Mouse (Mus musculus) Muller cell, postnatal 12 days (primary cell): ENCODE data around the gene Limch1.

Experiments used
- DNase-seq: peaks from one replicate; pipeline ENCODE4 v3.0.0-alpha.2; 2015; ENCODE audit errors: inconsistent ontology term

Gene Limch1

DNA sequence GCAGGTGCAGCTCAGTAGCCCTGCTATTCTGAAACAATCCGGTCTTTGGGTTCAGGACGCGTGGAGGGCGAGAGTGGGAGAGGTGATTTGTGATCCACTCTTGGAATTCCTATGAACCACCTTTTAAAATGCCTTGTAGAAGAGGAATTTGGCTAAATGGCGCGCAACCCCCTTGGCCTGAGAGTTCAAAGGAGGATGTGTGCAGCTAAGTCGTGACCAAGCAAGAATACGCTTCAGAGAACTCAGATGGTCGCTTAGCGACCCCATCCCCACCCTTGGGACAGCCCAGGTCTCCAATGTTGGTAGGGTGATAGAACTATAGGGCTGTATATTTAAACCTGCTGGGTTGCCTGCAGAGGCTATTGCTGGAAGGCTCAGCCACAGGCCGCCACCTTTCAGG lies 1.1 kb downstream of the Limch1 start:
- DNase-seq, result no peak

DNA sequence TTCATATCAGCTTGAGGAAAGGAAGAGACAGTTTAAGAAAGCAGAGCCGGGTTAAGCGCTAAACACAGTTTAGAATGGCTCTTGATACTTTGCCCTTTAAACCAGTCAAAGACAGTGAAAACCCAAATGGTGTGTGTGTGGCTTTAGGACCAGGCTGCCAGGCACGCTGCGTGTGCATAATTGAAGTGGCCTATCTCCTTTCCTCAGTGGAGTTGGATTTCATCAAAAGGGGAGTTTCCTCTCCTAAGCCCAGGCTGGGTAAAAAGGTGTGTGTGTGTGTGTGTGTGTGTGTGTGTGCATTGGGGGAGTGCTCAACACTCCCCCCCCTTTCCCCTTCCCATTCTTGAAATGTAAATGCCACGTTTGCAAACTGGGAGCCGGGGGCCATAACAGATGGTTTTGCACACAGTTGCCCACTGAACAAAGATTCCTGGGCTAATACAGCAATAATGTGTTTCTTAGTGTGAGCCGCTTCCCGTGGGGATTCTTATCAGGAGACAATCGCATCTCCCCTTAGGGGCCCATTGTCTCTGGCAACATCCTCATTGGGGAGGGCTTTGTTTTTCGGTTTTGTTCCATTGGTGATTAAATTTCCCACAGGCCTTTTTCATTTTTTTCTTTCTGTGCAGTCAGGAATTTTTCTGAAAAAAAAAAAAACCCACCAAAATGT lies 2.3 kb downstream of the Limch1 start:
- DNase-seq, result no peak

DNA sequence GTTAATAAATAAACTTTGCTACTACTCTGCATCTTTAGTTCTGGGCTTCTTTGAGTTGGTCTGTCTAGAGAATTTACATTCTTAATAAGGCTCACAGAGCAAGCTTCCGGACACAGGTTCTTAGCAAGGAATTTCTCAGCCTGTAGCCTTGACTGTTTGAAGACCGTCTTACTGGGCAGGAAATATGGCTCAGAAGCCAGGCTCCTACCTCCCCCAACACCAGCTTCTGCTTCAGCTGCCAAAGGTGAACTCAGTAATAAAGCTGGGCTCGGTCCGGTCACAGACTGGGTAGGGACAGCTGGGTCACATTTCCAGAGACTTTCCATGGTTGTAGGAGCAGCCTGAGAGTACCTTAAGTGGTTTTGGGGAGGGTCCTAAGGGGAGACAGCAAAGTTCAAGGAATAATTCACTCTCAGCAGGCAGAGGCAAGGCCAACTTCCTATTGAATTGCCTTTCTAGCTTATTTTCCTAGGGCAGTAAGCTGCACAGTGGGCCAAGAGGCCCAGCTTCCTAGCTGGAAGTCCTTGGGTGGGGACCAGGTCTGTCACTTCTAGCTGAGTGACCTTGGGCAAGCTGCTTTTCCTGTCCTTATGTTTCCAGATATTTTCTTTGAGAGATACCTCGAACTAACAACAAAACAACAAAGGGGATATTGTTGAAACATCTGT lies 3.0 kb downstream of the Limch1 start:
- no peak for DNase-seq

- peak; percentile 37 for DNase-seq
Observed at GRCm38 (mm10) chr5:66750641-66751040, 5.0 kb downstream of the Limch1 start.

GRCm38 (mm10) chr5:66751332-66751980 lies 5.8 kb downstream of the Limch1 start:
- no peak for DNase-seq

DNA sequence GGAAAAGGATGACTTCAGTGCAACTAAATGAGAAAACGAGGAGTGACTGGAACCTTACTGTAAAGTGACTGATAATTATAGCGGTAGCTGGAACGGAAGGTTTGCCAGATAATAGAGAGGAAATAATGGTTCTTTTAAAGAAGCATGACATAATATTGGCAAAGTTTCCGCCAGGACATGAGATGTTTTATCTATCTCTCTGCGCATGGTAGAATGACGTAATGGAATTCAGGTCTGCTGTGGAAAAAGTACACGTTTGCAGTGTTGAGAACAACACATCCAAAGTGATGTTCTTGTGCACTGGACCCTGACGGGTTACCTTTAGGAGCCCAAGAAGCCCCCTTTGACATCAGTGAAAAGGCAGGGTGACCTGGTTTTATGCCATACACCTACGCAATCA lies 8.0 kb downstream of the Limch1 start:
- no peak for DNase-seq

DNA sequence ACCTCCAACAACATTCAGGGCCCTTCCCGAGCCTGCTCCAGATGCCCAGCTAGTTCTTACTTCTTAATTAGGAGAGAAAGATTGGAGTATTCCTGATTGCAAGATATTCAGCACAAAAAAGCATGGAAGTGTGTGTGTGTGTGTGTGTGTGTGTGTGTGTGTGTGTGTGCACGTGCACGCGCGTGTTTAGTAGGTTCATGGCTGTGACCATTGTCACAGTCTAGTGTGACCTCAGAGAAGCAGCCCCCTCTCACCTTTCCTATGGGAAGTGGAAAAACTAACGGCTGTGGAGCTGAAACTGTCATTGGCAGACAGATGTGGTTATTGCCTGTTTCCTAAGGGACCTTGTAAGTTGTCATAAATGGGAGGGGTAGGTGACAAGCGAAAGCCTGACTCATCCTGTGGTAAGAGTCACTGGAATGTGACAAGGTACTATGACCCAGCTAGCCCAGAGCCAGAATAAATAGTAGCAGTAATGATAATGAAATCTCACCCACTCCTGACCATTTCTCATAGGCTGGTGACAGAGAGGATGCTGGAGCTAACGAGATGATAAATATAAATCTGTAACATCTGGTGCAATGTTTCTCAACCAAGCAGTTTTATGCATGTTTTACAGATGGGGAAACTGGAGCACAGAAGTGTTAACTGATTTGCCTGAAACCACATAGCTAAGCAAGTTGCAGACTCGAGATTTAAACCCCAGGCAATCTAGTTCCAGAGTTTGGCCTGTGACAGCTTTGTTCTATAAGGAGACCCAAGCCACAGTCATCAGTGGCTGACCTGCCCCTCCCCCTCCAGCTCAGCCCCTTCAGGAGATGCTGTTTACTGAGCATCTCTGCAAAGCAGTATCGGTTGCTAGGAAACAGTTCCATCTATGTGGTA lies 11.4 kb downstream of the Limch1 start:
- DNase-seq, result no peak

GRCm38 (mm10) chr5:66757706-66758237 lies 12.1 kb downstream of the Limch1 start:
- DNase-seq, result no peak

DNA sequence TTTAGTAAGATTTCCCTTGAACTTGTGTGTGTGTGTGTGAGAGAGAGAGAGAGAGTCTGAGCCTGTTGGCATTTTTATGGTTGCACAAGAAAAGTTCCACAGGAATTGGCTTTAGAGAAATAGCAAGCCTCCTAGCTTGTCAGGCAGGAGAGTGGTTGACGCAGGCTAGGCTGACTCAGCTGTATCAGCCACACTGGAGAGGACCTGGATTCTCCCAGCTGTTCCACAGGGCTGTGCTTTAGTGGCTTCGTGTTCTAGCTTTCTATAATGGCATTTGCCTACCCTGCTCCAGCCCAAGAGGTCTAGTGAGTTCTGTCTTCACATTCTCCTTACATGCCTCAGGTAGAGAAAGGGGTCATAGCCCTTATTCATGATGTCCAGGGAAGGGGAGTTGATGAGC lies 13.7 kb downstream of the Limch1 start:
- DNase-seq, result no peak

DNA sequence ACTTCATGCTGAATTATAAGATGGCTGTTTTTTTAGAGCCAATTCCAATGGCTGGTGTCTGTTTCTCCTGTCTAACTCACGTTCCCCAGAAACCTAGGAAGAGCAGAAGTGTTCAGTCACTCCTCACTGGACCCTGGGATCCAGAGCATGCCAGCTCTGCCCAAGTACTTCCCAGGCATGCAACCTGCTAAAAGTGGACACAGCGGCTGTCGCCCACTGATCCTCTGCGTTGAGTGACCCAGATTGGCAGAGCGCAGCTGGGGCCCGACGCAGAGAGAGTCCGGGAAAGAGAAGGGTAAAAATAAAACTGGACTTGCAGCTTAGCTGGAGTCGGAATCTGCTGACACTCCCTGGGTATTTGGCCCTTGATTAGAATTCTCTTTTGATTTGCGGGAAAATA lies 15.1 kb downstream of the Limch1 start:
- DNase-seq, result peak; percentile 35

GRCm38 (mm10) chr5:66762006-66762405 lies 16.4 kb downstream of the Limch1 start:
- peak; percentile 70 for DNase-seq

- no peak for DNase-seq
Observed at GRCm38 (mm10) chr5:66764129-66764528, 18.5 kb downstream of the Limch1 start.

GRCm38 (mm10) chr5:66765911-66766310 lies 20.3 kb downstream of the Limch1 start:
- DNase-seq, result no peak

DNA sequence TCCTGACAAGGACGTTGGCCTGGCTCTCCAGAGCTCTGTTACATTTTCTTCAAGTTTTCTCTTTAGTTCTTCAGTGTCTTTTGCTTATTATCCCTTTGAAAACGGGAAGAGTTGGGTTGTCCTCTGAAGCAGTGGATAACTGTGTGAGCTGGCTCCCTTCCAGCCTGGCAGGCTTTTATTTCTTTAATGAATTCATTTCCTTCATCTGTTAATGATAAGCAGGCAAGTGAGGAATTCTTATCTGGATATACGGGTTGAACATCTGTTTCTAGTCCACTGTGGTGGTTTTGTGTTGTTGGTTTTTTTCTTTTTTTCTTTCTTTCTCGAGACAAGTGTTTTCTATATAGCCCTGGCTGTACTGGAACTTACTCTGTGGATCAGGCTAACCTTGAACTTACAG lies 22.4 kb downstream of the Limch1 start:
- no peak for DNase-seq

GRCm38 (mm10) chr5:66769070-66769469 lies 23.4 kb downstream of the Limch1 start:
- no peak for DNase-seq

- no peak for DNase-seq
Observed at GRCm38 (mm10) chr5:66769558-66769957, 23.9 kb downstream of the Limch1 start.

DNA sequence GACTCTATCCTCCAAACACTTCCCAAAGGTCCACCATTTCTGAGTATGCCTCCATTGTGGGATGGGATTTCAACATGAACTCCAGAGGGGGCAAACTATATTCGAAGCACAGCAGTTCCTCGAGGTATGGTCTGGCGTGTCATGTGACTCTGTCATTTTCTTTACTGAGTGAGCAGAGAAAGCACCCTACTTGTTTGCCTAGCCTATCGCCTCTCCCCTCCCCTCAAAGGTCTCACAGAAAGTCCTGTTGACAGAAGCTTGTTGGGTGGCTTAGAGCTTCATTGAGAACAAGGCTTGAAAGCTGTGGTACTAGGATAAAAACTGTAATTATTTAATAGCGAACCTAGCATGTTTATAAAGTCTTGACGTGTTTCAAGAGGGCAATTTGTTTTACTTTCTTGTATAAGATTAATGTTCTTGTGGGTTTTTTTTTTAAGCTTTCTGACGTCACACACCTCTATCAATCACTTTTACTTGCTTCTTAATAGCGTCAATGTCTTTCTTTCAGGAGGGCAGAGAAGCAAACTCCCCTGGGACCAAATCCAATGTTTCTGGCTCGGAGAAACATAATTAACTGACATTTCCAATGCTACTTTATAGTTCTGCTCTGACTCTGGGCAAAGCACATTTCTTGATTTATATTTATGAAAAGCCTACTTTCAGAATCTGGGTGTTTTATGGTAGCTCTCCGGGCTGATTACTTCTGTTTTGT lies 32.5 kb downstream of the Limch1 start:
- DNase-seq, result no peak

DNA sequence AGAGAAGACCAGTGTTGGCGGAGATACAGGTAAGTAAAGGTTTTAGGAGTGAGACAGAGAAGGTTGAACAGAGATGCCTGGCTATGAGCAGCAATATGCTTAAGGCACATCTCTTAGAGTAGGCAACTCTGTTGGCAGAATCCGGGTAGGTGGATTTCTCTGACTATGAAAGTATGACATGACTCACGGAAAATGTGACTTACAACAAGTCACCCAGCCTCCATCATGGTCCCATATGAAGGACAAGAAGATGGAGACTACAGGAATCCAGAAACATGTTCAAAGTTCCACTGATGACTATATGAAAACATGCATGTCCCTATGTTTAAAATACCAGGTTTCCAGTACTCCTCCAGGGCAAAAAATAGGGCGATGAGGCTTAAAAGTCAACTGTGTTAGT lies 34.7 kb downstream of the Limch1 start:
- DNase-seq, result no peak

DNA sequence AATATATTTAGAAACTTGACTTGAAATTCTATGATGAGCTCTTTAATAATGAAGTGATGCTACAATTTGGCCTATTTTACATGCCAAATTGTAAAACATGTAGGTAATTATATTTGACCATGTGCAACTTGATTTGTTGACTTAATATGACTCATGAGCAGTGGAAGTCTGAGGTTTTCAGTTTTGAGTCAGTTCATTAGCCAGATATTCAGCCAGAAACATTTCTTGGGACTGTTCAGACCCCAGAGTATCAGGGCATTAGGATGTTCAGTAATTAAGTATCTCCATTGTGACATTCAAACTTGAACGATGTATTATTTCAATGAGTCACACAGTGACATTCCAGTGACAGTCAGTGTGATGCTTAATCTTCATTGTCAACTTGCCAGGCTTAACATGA lies 35.9 kb downstream of the Limch1 start:
- peak; percentile 84 for DNase-seq

DNA sequence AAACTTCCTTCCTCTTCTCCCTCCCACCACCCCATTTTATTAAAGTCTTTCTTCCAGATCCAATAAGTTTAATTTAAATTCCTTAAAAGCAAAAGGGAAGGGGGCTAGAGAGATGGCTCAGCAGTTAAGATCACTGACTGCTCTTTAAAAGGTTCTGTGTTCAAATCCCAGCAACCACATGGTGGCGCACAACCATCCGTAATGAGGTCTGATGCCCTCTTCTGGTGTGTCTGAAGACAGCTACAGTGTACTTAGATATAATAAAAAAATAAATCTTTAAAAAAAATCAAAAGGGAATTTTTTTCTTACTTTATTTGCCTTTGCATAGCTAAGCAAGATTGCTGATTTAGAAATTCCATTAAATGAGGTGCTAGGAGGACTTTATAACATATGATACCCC lies 37.2 kb downstream of the Limch1 start:
- DNase-seq, result no peak
